Mouse (Mus musculus) limb, embryonic 11.5 days (tissue): ENCODE measurements around the gene Slfn3. TPM values are rescaled to one million over a fixed set of nuclear protein-coding genes. Genes with fewer than 3 reads are reported as not detected.
"Not testable (repeated sequence)": the region's sequence is repeated elsewhere in the genome, so short reads cannot be mapped to it uniquely, and the experiment has no call there.

Source experiments
- ATAC-seq: fragments of 200-750 bp; cut with Nextera tagmentation; 2 replicates; pipeline ENCODE4 v1.8.0; 2017; ENCODE audit warnings: low read depth; ENCODE audit not compliant: insufficient number of reproducible peaks, low FRiP score, low TSS enrichment
- DNase-seq: peaks from one replicate; pipeline ENCODE4 v3.0.0-alpha.2; 2015; ENCODE audit warnings: low spot score
- H3K27ac ChIP-seq: fragments of 300-500 bp; sonication (generic); replicated peaks from 2 replicates; pipeline ENCODE4 v1.5.1; 2014; ENCODE audit warnings: low read depth, mild to moderate bottlenecking, low read length
- H3K27me3 ChIP-seq: fragments of 300-500 bp; sonication (generic); 2 replicates; pipeline ENCODE4 v1.6.1; 2014; ENCODE audit warnings: mild to moderate bottlenecking, low read length, mixed read lengths; ENCODE audit not compliant: control insufficient read depth, insufficient read depth
- H3K36me3 ChIP-seq: fragments of 300-500 bp; sonication (generic); 2 replicates; pipeline ENCODE4 v1.6.1; 2014; ENCODE audit warnings: mild to moderate bottlenecking, low read length, moderate library complexity, mixed read lengths; ENCODE audit not compliant: control insufficient read depth, insufficient read depth
- H3K4me1 ChIP-seq: fragments of 300-500 bp; sonication (generic); 2 replicates; pipeline ENCODE4 v1.6.1; 2014; ENCODE audit warnings: low read length, mixed read lengths; ENCODE audit not compliant: control insufficient read depth, insufficient read depth
- H3K4me2 ChIP-seq: fragments of 300-500 bp; sonication (generic); 2 replicates; pipeline ENCODE4 v1.6.1; 2014; ENCODE audit warnings: low read depth, mild to moderate bottlenecking, moderate library complexity; ENCODE audit not compliant: severe bottlenecking
- H3K4me3 ChIP-seq: fragments of 300-500 bp; sonication (generic); 2 replicates; pipeline ENCODE4 v1.5.1; 2014; ENCODE audit warnings: low read depth, low read length
- H3K9ac ChIP-seq: fragments of 300-500 bp; sonication (generic); 2 replicates; pipeline ENCODE4 v1.6.1; 2014; ENCODE audit warnings: mild to moderate bottlenecking, low read length
- H3K9me3 ChIP-seq: fragments of 300-500 bp; sonication (generic); 2 replicates; pipeline ENCODE4 v1.6.1; 2016; ENCODE audit warnings: low read length; ENCODE audit not compliant: control insufficient read depth
- WGBS: fragments of 180-500 bp; shearing (Covaris S2); extraction: QIAGEN DNeasy Blood & Tissue Kit; methylation state at CpG from one replicate; pipeline ENCODE4 v1.1.7; 2014; 5-methylcytosine and 5-hydroxymethylcytosine counted together
- polyA plus RNA-seq: library from polyadenylated mRNA; unstranded; fragments of >200 nt; fragmentation: Nextera tagmentation; extraction: Ambion mirVana; gene quantifications from 2 replicates; pipeline ENCODE4 v1.2.1, GENCODE M21; 2014

Gene Slfn3
- polyA plus RNA-seq, result 0.31 and 1.0 TPM in 2 replicates

GRCm38 (mm10) chr11:83191134-83191893 is at the start of gene Slfn3:
Gene Slfn3, plus strand, starts transcription at chr11:83191330.
- Histone ChIP-seq H3K4me1 (no peaks in the 10 kb centered on the region), H3K36me3 (no peaks in the 10 kb centered on the region), H3K4me3 (no peak within 1 kb of the TSS), H3K4me2 (no peak within 1 kb of the TSS), H3K9me3 (no peaks in the 10 kb centered on the region), H3K9ac (no peak within 1 kb of the TSS), H3K27me3 (no peaks in the 10 kb centered on the region), H3K27ac (no peak within 1 kb of the TSS)
- 72% methylated on average over 12 of the region's 12 CpGs for WGBS
- DNase-seq (no peak), ATAC-seq (no peak)

- not testable (repeated sequence) for ATAC-seq, H3K27ac ChIP-seq, H3K9ac ChIP-seq, H3K4me3 ChIP-seq, DNase-seq, H3K36me3 ChIP-seq, H3K4me2 ChIP-seq, H3K9me3 ChIP-seq, H3K27me3 ChIP-seq, H3K4me1 ChIP-seq
- WGBS, result no CpG with 5 or more reads among the region's 1 CpGs
Measured at GRCm38 (mm10) chr11:83148939-83149338, 42.2 kb upstream of the Slfn3 start.

- DNase-seq (no peak), ATAC-seq (no peak)
- no peak within 1 kb of the TSS for H3K9ac ChIP-seq
- no peaks in the 10 kb centered on the region for H3K27me3 ChIP-seq
- no peaks in the 10 kb centered on the region for H3K9me3 ChIP-seq
- H3K27ac ChIP-seq, result no peak within 1 kb of the TSS
- no peaks in the 10 kb centered on the region for H3K36me3 ChIP-seq
- 90% methylated on average over 12 of the region's 12 CpGs for WGBS
- H3K4me3 ChIP-seq, result no peak within 1 kb of the TSS
- no peak within 1 kb of the TSS for H3K4me2 ChIP-seq
- H3K4me1 ChIP-seq, result no peaks in the 10 kb centered on the region
Measured at GRCm38 (mm10) chr11:83174948-83175539, 16.1 kb upstream of the Slfn3 start, which contains the start of gene Slfn4. Gene Slfn4, plus strand, starts transcription at chr11:83175186.

GRCm38 (mm10) chr11:83192001-83192400 is 871 bp downstream of the Slfn3 start:
- no peak overlapping the region for H3K4me3 ChIP-seq
- H3K9ac ChIP-seq, result no peak overlapping the region
- no peaks in the 10 kb centered on the region for H3K4me1 ChIP-seq
- no peaks in the 10 kb centered on the region for H3K36me3 ChIP-seq
- no peak overlapping the region for H3K4me2 ChIP-seq
- WGBS, result 60% methylated on average over 3 of the region's 3 CpGs
- ATAC-seq (no peak), DNase-seq (no peak)
- no peaks in the 10 kb centered on the region for H3K9me3 ChIP-seq
- no peaks in the 10 kb centered on the region for H3K27me3 ChIP-seq
- H3K27ac ChIP-seq, result no peak overlapping the region

GRCm38 (mm10) chr11:83205002-83205401 is 13.9 kb downstream of the Slfn3 start:
- no peak overlapping the region for H3K27ac ChIP-seq
- H3K9me3 ChIP-seq, result no peaks in the 10 kb centered on the region
- no peaks in the 10 kb centered on the region for H3K4me1 ChIP-seq
- DNase-seq, result no peak
- H3K36me3 ChIP-seq, result no peaks in the 10 kb centered on the region
- H3K4me3 ChIP-seq, result no peak overlapping the region
- no peak overlapping the region for H3K9ac ChIP-seq
- H3K4me2 ChIP-seq, result no peak overlapping the region
- ATAC-seq, result no peak
- H3K27me3 ChIP-seq, result no peaks in the 10 kb centered on the region

GRCm38 (mm10) chr11:83216119-83216518 is 25.0 kb downstream of the Slfn3 start:
- 81% methylated on average over 1 of the region's 1 CpGs for WGBS

GRCm38 (mm10) chr11:83221328-83221877 is 30.3 kb downstream of the Slfn3 start:
- ATAC-seq (no peak), DNase-seq (no peak)
- H3K4me3 ChIP-seq, result no peak overlapping the region
- no peaks in the 10 kb centered on the region for H3K9me3 ChIP-seq
- no peak overlapping the region for H3K4me2 ChIP-seq
- H3K27ac ChIP-seq, result no peak overlapping the region
- H3K27me3 ChIP-seq, result no peaks in the 10 kb centered on the region
- H3K4me1 ChIP-seq, result no peaks in the 10 kb centered on the region
- H3K36me3 ChIP-seq, result no peaks in the 10 kb centered on the region
- WGBS, result 87% methylated on average over 1 of the region's 1 CpGs
- H3K9ac ChIP-seq, result no peak overlapping the region

More at GRCm38 (mm10) chr11:83216119-83216518, 25.0 kb downstream of the Slfn3 start:
- H3K4me1 ChIP-seq, result no peaks in the 10 kb centered on the region
- DNase-seq, result no peak
- no peak overlapping the region for H3K4me3 ChIP-seq
- no peak overlapping the region for H3K27ac ChIP-seq
- H3K9me3 ChIP-seq, result no peaks in the 10 kb centered on the region
- no peak for ATAC-seq
- H3K9ac ChIP-seq, result no peak overlapping the region
- H3K4me2 ChIP-seq, result no peak overlapping the region
- no peaks in the 10 kb centered on the region for H3K36me3 ChIP-seq
- no peaks in the 10 kb centered on the region for H3K27me3 ChIP-seq

- H3K27me3 ChIP-seq, result no peaks in the 10 kb centered on the region
- no peak for ATAC-seq
- 79% methylated on average over 7 of the region's 7 CpGs for WGBS
- H3K9ac ChIP-seq, result no peak overlapping the region
- H3K27ac ChIP-seq, result no peak overlapping the region
- H3K4me3 ChIP-seq, result no peak overlapping the region
- DNase-seq, result no peak
- no peak overlapping the region for H3K4me2 ChIP-seq
- H3K9me3 ChIP-seq, result no peaks in the 10 kb centered on the region
- H3K4me1 ChIP-seq, result no peaks in the 10 kb centered on the region
- no peaks in the 10 kb centered on the region for H3K36me3 ChIP-seq
Measured at GRCm38 (mm10) chr11:83223367-83223766, 32.2 kb downstream of the Slfn3 start.
